Comparison of ENCODE assay signal across 13 mouse cellular contexts in genomic region chr3:58689721-58690120, GRCm38 (mm10). TPM values are rescaled to one million over a fixed set of nuclear protein-coding genes. Genes with fewer than 3 reads are reported as not detected.
A peak's percentile ranks its signal among the peaks of the same experiment; 100 is the strongest.
DNase-seq lines count a peak whose midpoint lies in the region; ATAC-seq lines count a peak whose summit lies in the region.
"Had no signal": no experiment of that assay in that cellular context is flagged by ENCODE, and none has a peak within 500 bp of the region (broad histone marks: within the 10 kb centered on the region; RNA-seq: fewer than 3 reads in every experiment).

No protein-coding gene starts in this region.

- H3K27me3 ChIP-seq in heart, embryonic 11.5 days (ENCODE audit: control insufficient read depth, insufficient read depth, low read length) = no peaks in the 10 kb centered on the region
- peaks cover 4% of the 10 kb centered on the region; the same call in 1 of the 2 replicates for H3K27me3 ChIP-seq in lung, embryonic 16.5 days (ENCODE audit: control insufficient read depth, insufficient read depth, low read depth, low read length)
- no peaks in the 10 kb centered on the region for H3K27me3 ChIP-seq in hindbrain, embryonic 16.5 days (replicated peaks; ENCODE audit: control insufficient read depth, insufficient read depth, low read length)

- intact Hi-C loops in heart, postnatal 36 days (cut with DNase I) = loop anchor here (5.0 kb wide), 2 partner anchors 112 to 162 kb away; partner anchors contain the start of genes Eif2a, Selenot and Serp1

- no peak overlapping the region for H3K9ac ChIP-seq in heart, embryonic 11.5 days (ENCODE audit: low read depth, low read length)
- no peak overlapping the region for H3K9ac ChIP-seq in lung, embryonic 16.5 days (ENCODE audit: low read length)
- H3K9ac ChIP-seq in hindbrain, embryonic 16.5 days (ENCODE audit: low read depth, low read length) = no peak overlapping the region

- H3K4me2 ChIP-seq in heart, embryonic 11.5 days = peak overlapping the region; percentile 91
- peak overlapping the region; percentile 91; the same call in 1 of the 2 replicates for H3K4me2 ChIP-seq in lung, embryonic 16.5 days (ENCODE audit: low read depth, low read length)
- H3K4me2 ChIP-seq in hindbrain, embryonic 16.5 days (ENCODE audit: low read length) = peak overlapping the region; percentile 68

- no peak for DNase-seq in heart, postnatal 36 days
- no peak for DNase-seq in lung, adult 18-20 months
- DNase-seq in naive thymus-derived CD4-positive, alpha-beta T cell, adult 2 months (ENCODE audit: low read depth) = peak; percentile 2
- DNase-seq in layer of hippocampus, adult 18-20 months (ENCODE audit: low spot score in 2 of 2) = no peak
- DNase-seq: lung, postnatal 10 days; right cerebral cortex, postnatal 14 days had no signal

- H3K4me3 ChIP-seq in heart, embryonic 11.5 days (ENCODE audit: low read depth, low read length) = no peak overlapping the region
- H3K4me3 ChIP-seq in lung, embryonic 16.5 days (ENCODE audit: low read length) = no peak overlapping the region
- H3K4me3 ChIP-seq in hindbrain, embryonic 16.5 days (ENCODE audit: low read length) = peak overlapping the region; percentile 5; the same call in 1 of the 2 replicates

- 51% methylated on average over 3 of the region's 3 CpGs for whole genome bisulfite sequencing in heart, embryonic 11.5 days (ENCODE audit: insufficient replicate concordance)
- 59% methylated on average over 3 of the region's 3 CpGs for WGBS in lung, embryonic 16.5 days
- 42% methylated on average over 3 of the region's 3 CpGs for WGBS in hindbrain, embryonic 16.5 days

- ATAC-seq in heart, embryonic 11.5 days (replicated peaks; ENCODE audit: insufficient number of reproducible peaks, low FRiP score, low TSS enrichment) = no peak
- no peak for ATAC-seq in lung, embryonic 16.5 days (ENCODE audit: low read depth)
- no peak for ATAC-seq in hindbrain, embryonic 16.5 days
- ATAC-seq in megakaryocyte-erythroid progenitor cell, adult 5-6 weeks (replicated peaks; ENCODE audit: low FRiP score, low TSS enrichment, poor library complexity, severe bottlenecking) = no peak

- no peak overlapping the region for H3K27ac ChIP-seq in heart, embryonic 11.5 days (ENCODE audit: low read depth, low read length)
- H3K27ac ChIP-seq in lung, embryonic 16.5 days (ENCODE audit: low read length) = no peak overlapping the region
- no peak overlapping the region for H3K27ac ChIP-seq in hindbrain, embryonic 16.5 days (ENCODE audit: low read depth, low read length)

- no peaks in the 10 kb centered on the region for H3K9me3 ChIP-seq in heart, embryonic 11.5 days (replicated peaks; ENCODE audit: control insufficient read depth, low read length)
- H3K9me3 ChIP-seq in lung, embryonic 16.5 days (ENCODE audit: control insufficient read depth, low read length) = no peaks in the 10 kb centered on the region
- no peaks in the 10 kb centered on the region for H3K9me3 ChIP-seq in hindbrain, embryonic 16.5 days (ENCODE audit: control insufficient read depth, low read length)

- H3K36me3 ChIP-seq in heart, embryonic 11.5 days (ENCODE audit: control insufficient read depth, insufficient read depth, low read length) = no peaks in the 10 kb centered on the region
- H3K36me3 ChIP-seq in lung, embryonic 16.5 days (ENCODE audit: control insufficient read depth, insufficient read depth, low read length) = no peaks in the 10 kb centered on the region
- H3K36me3 ChIP-seq in hindbrain, embryonic 16.5 days (ENCODE audit: control insufficient read depth, insufficient read depth, low read length) = no peaks in the 10 kb centered on the region

- H3K4me1 ChIP-seq in heart, embryonic 11.5 days (ENCODE audit: control insufficient read depth, insufficient read depth, low read length) = peaks cover 11% of the 10 kb centered on the region
- H3K4me1 ChIP-seq in lung, embryonic 16.5 days (replicated peaks; ENCODE audit: control insufficient read depth, insufficient read depth, low read length) = peaks cover 15% of the 10 kb centered on the region
- peaks cover 16% of the 10 kb centered on the region for H3K4me1 ChIP-seq in hindbrain, embryonic 16.5 days (ENCODE audit: control insufficient read depth, insufficient read depth, low read depth, low read length)

RNA-seq across cellular contexts. Expression of gene Siah2, which starts 2.5 kb away (rescaled TPM):
- polyA plus RNA-seq in heart, embryonic 11.5 days (2014; fragmentation: Nextera tagmentation; extraction: Ambion mirVana) = 5.4 TPM in 2 replicates
- total RNA-seq in heart, postnatal 36 days (2021) = 10 to 100 TPM in 1 of 2 experiments, 1 to 10 TPM in 1; 7.5 to 12.5 TPM
- 3.7 and 4.1 TPM in 2 replicates for polyA plus RNA-seq in lung, embryonic 16.5 days (2015; fragmentation: Nextera tagmentation; extraction: Ambion mirVana)
- polyA plus RNA-seq in hindbrain, embryonic 16.5 days (2015; fragmentation: Nextera tagmentation; extraction: Ambion mirVana) = 8.4 and 10.4 TPM in 2 replicates
- total RNA-seq in layer of hippocampus, adult 18-20 months (2021) = 10 to 100 TPM; 17.4 to 17.5 TPM
- total RNA-seq in megakaryocyte-erythroid progenitor cell, adult 5-6 weeks (2014; fragmentation: Nextera tagmentation) = 6.0 and 14.6 TPM in 2 replicates
- total RNA-seq in megakaryocyte-erythroid progenitor cell, adult 5-6 weeks (2017) = 11.6 and 14.9 TPM in 2 replicates

RNA-seq across cellular contexts. Expression of gene Erich6, which starts 52.7 kb away (rescaled TPM):
- polyA plus RNA-seq in heart, embryonic 11.5 days (2014; fragmentation: Nextera tagmentation; extraction: Ambion mirVana) = 0.09 and 0.13 TPM in 2 replicates
- not detected for total RNA-seq in heart, postnatal 36 days (2021)
- not detected in 2 replicates for polyA plus RNA-seq in lung, embryonic 16.5 days (2015; fragmentation: Nextera tagmentation; extraction: Ambion mirVana)
- polyA plus RNA-seq in hindbrain, embryonic 16.5 days (2015; fragmentation: Nextera tagmentation; extraction: Ambion mirVana) = 0.15 and 0.31 TPM in 2 replicates
- under 1 TPM; 0.74 to 0.86 TPM for total RNA-seq in layer of hippocampus, adult 18-20 months (2021)
- total RNA-seq in megakaryocyte-erythroid progenitor cell, adult 5-6 weeks (2014; fragmentation: Nextera tagmentation) = not detected in 2 replicates
- not detected in 2 replicates for total RNA-seq in megakaryocyte-erythroid progenitor cell, adult 5-6 weeks (2017)
- total RNA-seq: common myeloid progenitor, adult 5-6 weeks; heart, postnatal 25 days had no signal
- polyA plus RNA-seq: CD4-positive, CD25-positive, alpha-beta regulatory T cell, adult 4 months had no signal
